Mouse (Mus musculus) right cerebral cortex, postnatal 36 days (tissue): ENCODE data around the gene Aars2.

ENCODE experiments used
- DNase-seq, 2 experiments: peaks; one replicate each; pipeline ENCODE4 v3.0.0; 2022; ENCODE audit warnings: low spot score in 2 of 2, mixed read lengths in 1 of 2

Aars2 gene

GRCm38 (mm10) chr17:45506700-45507189, at the start of gene Aars2:
TSS of gene Aars2 (plus strand) at chr17:45506841.
- DNase-seq, result peak; percentile 86 to 87

GRCm38 (mm10) chr17:45457487-45457886, 49.2 kb upstream of the Aars2 start:
- DNase-seq, result no peak

GRCm38 (mm10) chr17:45458516-45458915, 48.1 kb upstream of the Aars2 start:
- no peak for DNase-seq

GRCm38 (mm10) chr17:45459062-45459461, 47.6 kb upstream of the Aars2 start:
- DNase-seq, result no peak

- no peak for DNase-seq
Observed at GRCm38 (mm10) chr17:45462506-45462905, 44.1 kb upstream of the Aars2 start.

- DNase-seq, result no peak
Observed at GRCm38 (mm10) chr17:45464255-45464654, 42.4 kb upstream of the Aars2 start.

GRCm38 (mm10) chr17:45466701-45467100, 39.9 kb upstream of the Aars2 start:
- DNase-seq, result no peak

GRCm38 (mm10) chr17:45468302-45468701, 38.3 kb upstream of the Aars2 start:
- no peak for DNase-seq

- DNase-seq, result no peak
Observed at GRCm38 (mm10) chr17:45470726-45471125, 35.9 kb upstream of the Aars2 start.

GRCm38 (mm10) chr17:45473667-45474066, 33.0 kb upstream of the Aars2 start:
- no peak for DNase-seq

GRCm38 (mm10) chr17:45474146-45474545, 32.5 kb upstream of the Aars2 start:
- DNase-seq, result no peak

- peak; percentile 88 to 90 for DNase-seq
Observed at GRCm38 (mm10) chr17:45474669-45475465, 31.8 kb upstream of the Aars2 start, which contains the start of gene Spats1. TSS of gene Spats1 (minus strand) at chr17:45475415.

- DNase-seq, result peak; percentile 60 to 64
Observed at GRCm38 (mm10) chr17:45478234-45478825, 28.3 kb upstream of the Aars2 start.

GRCm38 (mm10) chr17:45480429-45480828, 26.2 kb upstream of the Aars2 start:
- no peak for DNase-seq

- DNase-seq, result no peak
Observed at GRCm38 (mm10) chr17:45485581-45485980, 21.1 kb upstream of the Aars2 start.

GRCm38 (mm10) chr17:45487216-45487615, 19.4 kb upstream of the Aars2 start:
- DNase-seq, result no peak

- no peak for DNase-seq
Observed at GRCm38 (mm10) chr17:45488321-45489254, 18.1 kb upstream of the Aars2 start.

GRCm38 (mm10) chr17:45489736-45490135, 16.9 kb upstream of the Aars2 start:
- DNase-seq, result no peak

- DNase-seq, result no peak
Observed at GRCm38 (mm10) chr17:45490532-45491154, 16.0 kb upstream of the Aars2 start.

GRCm38 (mm10) chr17:45495398-45495797, 11.2 kb upstream of the Aars2 start:
- DNase-seq, result no peak

GRCm38 (mm10) chr17:45498397-45498796, 8.2 kb upstream of the Aars2 start:
- DNase-seq, result no peak
